Mouse (Mus musculus) ES-E14 (cell line): Measurements from ENCODE around the gene Mttp. TPM values are rescaled to one million over a fixed set of nuclear protein-coding genes. Genes with fewer than 3 reads are reported as not detected.

Experiments used
- DNase-seq: peaks from one replicate; pipeline ENCODE4 v3.0.0-alpha.2; 2013; ENCODE audit warnings: low read depth, low spot score
- H3K27ac ChIP-seq: 2 replicates; pipeline ENCODE4 v1.5.1; 2012; ENCODE audit warnings: low read depth, mild to moderate bottlenecking, low read length, moderate library complexity, mixed read lengths; ENCODE audit not compliant: poor library complexity, insufficient read depth, severe bottlenecking
- H3K36me3 ChIP-seq: 2 replicates; pipeline ENCODE4 v1.6.1; 2012; ENCODE audit warnings: mild to moderate bottlenecking, low read length, moderate library complexity, mixed read lengths; ENCODE audit not compliant: control insufficient read depth, poor library complexity, insufficient read depth, severe bottlenecking
- H3K4me1 ChIP-seq, 2 experiments: fragments of 150-350 bp in 1 of 2; sonication (generic) in 1 of 2; 2 replicates each; pipeline ENCODE4 v1.6.1; 2012; ENCODE audit warnings: low read length in 2 of 2, mild to moderate bottlenecking in 1 of 2, mixed read lengths in 1 of 2; ENCODE audit not compliant: control insufficient read depth in 2 of 2, insufficient read depth in 2 of 2, poor library complexity in 1 of 2
- H3K4me3 ChIP-seq, 2 experiments: fragments of 150-350 bp in 1 of 2; sonication (generic) in 1 of 2; 2 replicates each; pipeline ENCODE4 v1.5.1; 2012; ENCODE audit warnings: low read length in 2 of 2, low read depth in 1 of 2, mild to moderate bottlenecking in 1 of 2, mixed read lengths in 1 of 2; ENCODE audit not compliant: insufficient read depth in 1 of 2, poor library complexity in 1 of 2, severe bottlenecking in 1 of 2
- H3K9ac ChIP-seq: 2 replicates; pipeline ENCODE4 v1.6.1; 2012; ENCODE audit warnings: low read depth, mild to moderate bottlenecking, low read length, mixed read lengths; ENCODE audit not compliant: poor library complexity, insufficient read depth, severe bottlenecking
- H3K9me3 ChIP-seq: fragments of 150-350 bp; sonication (generic); 2 replicates; pipeline ENCODE4 v1.6.1; 2012; ENCODE audit warnings: low read depth, mild to moderate bottlenecking, low read length; ENCODE audit not compliant: control insufficient read depth, insufficient read depth
- CHD2 ChIP-seq: IDR thresholded peaks from 2 replicates; pipeline ENCODE4 v1.6.1; 2014; ENCODE audit warnings: mild to moderate bottlenecking, low read depth, low read length, inconsistent platforms
- HCFC1 ChIP-seq: IDR thresholded peaks from 2 replicates; pipeline ENCODE4 v1.6.1; 2012; ENCODE audit warnings: low read length, inconsistent platforms, borderline replicate concordance; ENCODE audit not compliant: insufficient read depth
- MAFK ChIP-seq: IDR thresholded peaks from 2 replicates; pipeline ENCODE4 v1.6.1; 2014; ENCODE audit warnings: mild to moderate bottlenecking, low read depth, low read length, inconsistent platforms; ENCODE audit not compliant: insufficient read depth
- ZC3H11A ChIP-seq: IDR thresholded peaks from 2 replicates; pipeline ENCODE4 v1.6.1; 2012; ENCODE audit warnings: low read depth, mild to moderate bottlenecking, inconsistent platforms, low read length, borderline replicate concordance
- ZNF384 ChIP-seq: IDR thresholded peaks from 2 replicates; pipeline ENCODE4 v1.6.1; 2012; ENCODE audit warnings: low read depth, low read length, inconsistent platforms
- in situ Hi-C, 2 experiments: fragments of 600-800 bp; cut with MboI; formaldehyde crosslinking; loops; one replicate each; pipeline ENCODE4 v1.15.1; 2025; ENCODE audit warnings: low sequenced_read_pairs in 2 of 2, inconsistent platforms in 1 of 2; ENCODE audit not compliant: unreplicated experiment in 2 of 2
- total RNA-seq: library from RNA; depleted of rRNA; stranded (reverse); fragments of 300-350 nt; gene quantifications from 2 replicates; pipeline ENCODE4 v1.2.3, GENCODE M21; 2012

Gene Mttp
- total RNA-seq, 1 experiment, result 10.8 TPM

DNA sequence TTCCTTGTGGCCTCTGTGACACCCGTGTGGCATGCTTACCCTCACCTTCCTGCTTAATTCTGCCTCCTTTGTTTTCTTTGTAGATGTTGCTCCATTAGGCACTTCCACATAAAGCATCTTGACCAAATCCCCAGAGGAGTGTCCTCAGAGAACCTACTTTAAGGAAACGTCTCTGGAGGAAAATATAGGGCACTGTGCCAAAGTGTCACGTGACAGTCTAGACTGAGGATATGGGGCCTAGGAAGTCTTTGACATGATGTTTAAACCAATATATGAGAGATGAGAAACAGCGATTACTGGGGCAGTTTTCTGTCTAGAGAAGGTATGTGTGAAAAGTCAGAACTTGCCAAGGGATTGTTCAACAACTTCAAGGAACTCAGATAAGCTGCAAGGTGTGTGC, 40.5 kb upstream of the Mttp start:
- H3K36me3 ChIP-seq, result no peaks in the 10 kb centered on the region
- in situ Hi-C loops, result no loop called here
- no peak for TF ChIP-seq HCFC1
- no peak for TF ChIP-seq CHD2
- TF ChIP-seq ZNF384, result no peak
- TF ChIP-seq MAFK, result no peak
- TF ChIP-seq ZC3H11A, result no peak
- no peak overlapping the region for H3K9ac ChIP-seq
- H3K4me3 ChIP-seq, result no peak overlapping the region
- DNase-seq, result no peak
- no peak overlapping the region for H3K27ac ChIP-seq
- no peaks in the 10 kb centered on the region for H3K4me1 ChIP-seq
- no peaks in the 10 kb centered on the region for H3K9me3 ChIP-seq

DNA sequence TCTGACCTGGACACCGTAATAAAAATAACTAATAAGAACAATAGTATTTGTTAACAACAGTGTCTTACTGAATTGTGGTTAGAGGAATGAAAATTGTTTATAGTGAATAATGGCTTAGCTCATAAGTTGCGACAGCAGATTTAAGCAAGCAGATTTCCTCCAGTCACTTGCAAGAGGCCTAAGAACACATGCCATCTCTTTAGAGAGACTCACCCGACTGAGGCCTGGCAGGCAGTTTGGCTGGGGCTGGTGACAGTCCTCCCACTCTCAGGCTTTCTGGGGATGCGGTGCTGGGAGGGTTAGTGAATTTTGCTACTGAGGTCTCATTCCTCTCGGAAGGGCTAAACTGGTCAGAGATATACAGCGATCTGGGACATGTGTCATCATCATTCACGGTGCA, 38.6 kb upstream of the Mttp start:
- DNase-seq, result no peak
- in situ Hi-C loops, result no loop called here
- H3K4me1 ChIP-seq, result no peaks in the 10 kb centered on the region
- H3K9me3 ChIP-seq, result no peaks in the 10 kb centered on the region
- no peaks in the 10 kb centered on the region for H3K36me3 ChIP-seq
- TF ChIP-seq HCFC1, result no peak
- H3K9ac ChIP-seq, result no peak overlapping the region
- H3K4me3 ChIP-seq, result no peak overlapping the region
- H3K27ac ChIP-seq, result no peak overlapping the region

DNA sequence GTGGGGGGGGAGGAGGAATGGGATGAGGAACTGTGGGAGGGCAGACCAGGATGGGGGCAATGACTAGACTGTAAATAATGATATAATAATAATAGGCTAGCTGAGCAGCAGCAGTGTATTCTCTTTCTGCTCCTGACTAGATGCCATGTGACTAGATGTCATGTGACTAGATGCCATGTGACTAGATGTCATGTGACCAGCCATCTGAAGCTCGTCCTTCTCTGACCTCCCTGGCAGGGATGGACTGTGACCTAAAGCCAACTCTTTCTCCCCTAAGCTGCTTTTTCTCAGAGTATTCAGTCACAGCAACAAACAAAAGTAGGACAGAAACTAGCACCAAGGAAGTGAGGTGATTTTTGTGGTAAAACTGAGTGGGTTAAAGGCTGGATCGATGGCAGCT, 37.3 kb upstream of the Mttp start:
- Histone ChIP-seq H3K27ac (no peak overlapping the region), H3K4me1 (no peaks in the 10 kb centered on the region), H3K4me3 (no peak overlapping the region), H3K36me3 (no peaks in the 10 kb centered on the region), H3K9me3 (no peaks in the 10 kb centered on the region), H3K9ac (no peak overlapping the region)
- TF ChIP-seq CHD2 (no peak), ZC3H11A (no peak), MAFK (no peak), ZNF384 (no peak), HCFC1 (no peak)
- DNase-seq, result no peak
- in situ Hi-C loops, result no loop called here

DNA sequence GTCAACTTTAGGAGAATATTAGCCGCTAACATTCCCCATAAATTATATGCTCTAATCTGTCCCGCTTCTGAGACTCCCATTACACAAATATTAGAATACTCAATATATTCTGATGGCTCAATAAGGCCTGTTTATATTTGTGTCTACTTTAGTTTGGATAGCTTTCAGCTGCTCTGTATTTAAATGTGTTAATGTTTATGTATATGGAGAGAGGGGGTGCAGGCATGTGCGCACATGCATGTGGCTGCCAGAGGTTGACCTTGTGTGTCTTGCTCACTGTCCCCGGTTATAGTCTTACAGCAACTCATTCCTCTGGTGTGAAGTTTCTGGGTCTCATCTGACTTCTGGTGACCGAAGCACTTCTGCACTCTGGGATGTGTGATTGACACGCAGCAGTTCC, 30.8 kb upstream of the Mttp start:
- Histone ChIP-seq H3K4me1 (no peaks in the 10 kb centered on the region), H3K36me3 (no peaks in the 10 kb centered on the region), H3K9ac (no peak overlapping the region), H3K27ac (no peak overlapping the region), H3K4me3 (no peak overlapping the region), H3K9me3 (no peaks in the 10 kb centered on the region)
- DNase-seq, result no peak
- in situ Hi-C loops, result no loop called here
- TF ChIP-seq ZC3H11A, result no peak
- TF ChIP-seq HCFC1, result no peak
- no peak for TF ChIP-seq MAFK

DNA sequence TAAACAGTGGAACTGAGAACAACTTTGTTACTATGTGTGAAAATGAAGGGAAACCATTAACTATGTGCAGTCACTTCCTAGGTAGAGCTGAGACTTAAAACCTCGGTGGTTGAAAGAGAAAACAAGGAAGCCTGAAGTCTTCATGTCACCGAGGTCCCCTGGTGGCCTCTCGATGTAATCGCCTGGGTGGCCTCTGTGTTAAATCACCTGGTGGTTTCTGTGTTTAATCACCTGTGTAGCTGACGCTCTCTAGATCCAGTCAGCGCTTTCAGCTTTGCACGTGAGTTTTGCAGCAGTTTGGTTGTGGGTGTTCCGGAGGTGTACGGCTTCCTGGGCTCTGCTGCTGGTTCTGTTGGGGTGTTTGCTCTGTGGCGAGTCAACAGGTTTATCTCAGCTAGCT, 28.5 kb upstream of the Mttp start:
- H3K36me3 ChIP-seq, result no peaks in the 10 kb centered on the region
- no peaks in the 10 kb centered on the region for H3K4me1 ChIP-seq
- H3K9ac ChIP-seq, result no peak overlapping the region
- TF ChIP-seq CHD2 (no peak), HCFC1 (no peak), ZC3H11A (no peak), ZNF384 (no peak), MAFK (no peak)
- no peak for DNase-seq
- in situ Hi-C loops, result no loop called here
- H3K27ac ChIP-seq, result no peak overlapping the region
- no peak overlapping the region for H3K4me3 ChIP-seq
- no peaks in the 10 kb centered on the region for H3K9me3 ChIP-seq
